Mouse (Mus musculus): Measurements from ENCODE around the gene Scgb1b11.
"Not testable (repeated sequence)": the region's sequence is repeated elsewhere in the genome, so short reads cannot be mapped to it uniquely, and the experiment has no call there.

Gene Scgb1b11

DNA sequence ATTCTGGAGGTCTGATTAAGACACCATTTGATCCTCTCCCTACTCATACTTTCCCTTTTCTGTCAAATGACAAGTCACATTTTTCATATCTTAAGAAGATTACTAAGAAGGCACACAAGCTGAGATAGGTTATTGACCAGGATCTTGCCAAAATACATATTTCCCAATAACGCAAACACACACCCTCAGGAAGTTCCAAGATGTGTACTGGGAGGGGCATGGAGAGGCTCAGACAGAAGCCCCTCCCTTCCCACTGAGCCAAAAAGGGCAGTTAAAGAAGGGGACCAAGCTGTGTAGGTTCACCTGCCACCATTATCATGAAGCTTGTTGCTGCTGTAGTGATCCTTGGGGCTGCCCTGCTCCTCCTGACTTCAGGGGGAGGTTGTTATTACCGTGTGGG is at the start of gene Scgb1b11:
TSS of gene Scgb1b11 (plus strand) at position 301 of the 400 bp plus-strand sequence.
- not testable (repeated sequence) for DNase-seq

- not testable (repeated sequence) for DNase-seq
Measured at GRCm38 (mm10) chr7:32211045-32211444, 11.6 kb upstream of the Scgb1b11 start, which contains the start of gene Scgb2b11. TSS of gene Scgb2b11 (minus strand) at chr7:32211145.

Data from kidney, postnatal 4 days (tissue).